Mouse (Mus musculus) induced T-regulatory cell, adult 2 months (primary cell): ENCODE results near the gene Ap2a2.
A peak's percentile ranks its signal among the peaks of the same experiment; 100 is the strongest.
"Not testable (repeated sequence)": the region's sequence is repeated elsewhere in the genome, so short reads cannot be mapped to it uniquely, and the experiment has no call there.

Experiments used
- DNase-seq: peaks from one replicate; pipeline ENCODE4 v3.0.0-alpha.2; 2012; ENCODE audit warnings: low read depth

The Ap2a2 gene

GRCm38 (mm10) chr7:141597563-141597962 lies 35.6 kb downstream of the Ap2a2 start:
- no peak for DNase-seq

- DNase-seq: no peak
These were observed 45.7 kb downstream of the Ap2a2 start for GRCm38 (mm10) chr7:141607717-141608116.

GRCm38 (mm10) chr7:141609719-141610514 lies 47.9 kb downstream of the Ap2a2 start:
- no peak for DNase-seq

GRCm38 (mm10) chr7:141611711-141612370 lies 49.9 kb downstream of the Ap2a2 start:
- DNase-seq: no peak

GRCm38 (mm10) chr7:141612371-141612760 lies 50.4 kb downstream of the Ap2a2 start:
- no peak for DNase-seq

- DNase-seq: no peak
These were observed 50.8 kb downstream of the Ap2a2 start for GRCm38 (mm10) chr7:141612791-141613190.

- DNase-seq: no peak
These were observed 52.4 kb downstream of the Ap2a2 start for GRCm38 (mm10) chr7:141614329-141614832.

- DNase-seq: no peak
These were observed 62.2 kb downstream of the Ap2a2 start for GRCm38 (mm10) chr7:141624214-141624613.

GRCm38 (mm10) chr7:141625120-141625810 lies 63.3 kb downstream of the Ap2a2 start:
- DNase-seq: no peak

- DNase-seq: peak; percentile 12
These were observed 66.0 kb downstream of the Ap2a2 start for GRCm38 (mm10) chr7:141628018-141628417.

- no peak for DNase-seq
These were observed 67.3 kb downstream of the Ap2a2 start for GRCm38 (mm10) chr7:141629241-141629640.

- DNase-seq: not testable (repeated sequence)
These were observed 76.1 kb downstream of the Ap2a2 start for GRCm38 (mm10) chr7:141638077-141638476.

- peak; percentile 18 for DNase-seq
These were observed 76.8 kb downstream of the Ap2a2 start for GRCm38 (mm10) chr7:141638513-141639334.

GRCm38 (mm10) chr7:141639335-141639890 lies 77.4 kb downstream of the Ap2a2 start:
- DNase-seq: not testable (repeated sequence)

- DNase-seq: no peak
These were observed 80.4 kb downstream of the Ap2a2 start for GRCm38 (mm10) chr7:141642375-141642774.

- peak; percentile 24 for DNase-seq
These were observed 81.2 kb downstream of the Ap2a2 start for GRCm38 (mm10) chr7:141643160-141643559.

- DNase-seq: no peak
These were observed 85.1 kb downstream of the Ap2a2 start for GRCm38 (mm10) chr7:141647083-141647482.

- no peak for DNase-seq
These were observed 85.8 kb downstream of the Ap2a2 start for GRCm38 (mm10) chr7:141647815-141648214.

- no peak for DNase-seq
These were observed 90.2 kb downstream of the Ap2a2 start for GRCm38 (mm10) chr7:141652191-141652590.

- DNase-seq: no peak
These were observed 98.4 kb downstream of the Ap2a2 start for GRCm38 (mm10) chr7:141660346-141660745.

GRCm38 (mm10) chr7:141661481-141661880 lies 99.5 kb downstream of the Ap2a2 start:
- DNase-seq: no peak
